ENCODE assay signal across 9 mouse cellular contexts in genomic region chr2:3134580-3135296, GRCm38 (mm10). TPM values are rescaled to one million over a fixed set of nuclear protein-coding genes. Genes with fewer than 3 reads are reported as not detected.
DNase-seq lines count a peak whose midpoint lies in the region; ATAC-seq lines count a peak whose summit lies in the region.
"Had no signal": no experiment of that assay in that cellular context is flagged by ENCODE, and none has a peak within 500 bp of the region (broad histone marks: within the 10 kb centered on the region; RNA-seq: fewer than 3 reads in every experiment).

No protein-coding gene starts in this region.

- no peak for DNase-seq in heart, adult 11 months
- peak; percentile 28 for DNase-seq in hindbrain, embryonic 11.5 days (ENCODE audit: low spot score)
- peak; percentile 84 to 92 for DNase-seq in kidney, postnatal 36 days
- DNase-seq in retina, embryonic 14.5 days (ENCODE audit: low spot score): peak; percentile 45
- DNase-seq in thymus, postnatal 25 days: no peak
- DNase-seq in right cerebral cortex, adult 18-20 months: no peak

- no peaks in the 10 kb centered on the region for H3K27me3 ChIP-seq in heart, embryonic 13.5 days (replicated peaks)
- no peaks in the 10 kb centered on the region for H3K27me3 ChIP-seq in hindbrain, embryonic 11.5 days (ENCODE audit: control insufficient read depth, insufficient read depth, low read length)
- H3K27me3 ChIP-seq: CH12.LX had no signal

- H3K4me3 ChIP-seq in heart, embryonic 13.5 days: no peak overlapping the region
- H3K4me3 ChIP-seq in hindbrain, embryonic 11.5 days (ENCODE audit: low read depth, low read length): no peak overlapping the region

- H3K36me3 ChIP-seq in heart, embryonic 13.5 days: no peaks in the 10 kb centered on the region
- no peaks in the 10 kb centered on the region for H3K36me3 ChIP-seq in hindbrain, embryonic 11.5 days (ENCODE audit: control insufficient read depth, insufficient read depth, low read length)

- H3K4me1 ChIP-seq in heart, embryonic 13.5 days: peaks cover 54% of the 10 kb centered on the region
- peaks cover 3% of the 10 kb centered on the region; the same call in 1 of the 2 replicates for H3K4me1 ChIP-seq in hindbrain, embryonic 11.5 days (replicated peaks; ENCODE audit: control insufficient read depth, insufficient read depth, low read length)

- no peak for ATAC-seq in heart, embryonic 13.5 days (ENCODE audit: extremely low read depth, insufficient number of reproducible peaks, low FRiP score, low TSS enrichment)
- peak; percentile 43 for ATAC-seq in hindbrain, embryonic 11.5 days (ENCODE audit: low FRiP score)
- ATAC-seq in CD4-positive, CD25-positive, alpha-beta regulatory T cell, adult 4 months: no peak

- peak overlapping the region; percentile 36 for H3K27ac ChIP-seq in heart, embryonic 13.5 days (replicated peaks)
- H3K27ac ChIP-seq in hindbrain, embryonic 11.5 days (ENCODE audit: low read depth, low read length): peak overlapping the region; percentile 56

- no peaks in the 10 kb centered on the region for H3K9me3 ChIP-seq in heart, embryonic 13.5 days
- H3K9me3 ChIP-seq in hindbrain, embryonic 11.5 days (ENCODE audit: control insufficient read depth, low read length): no peaks in the 10 kb centered on the region

- WGBS in heart, embryonic 13.5 days: 48% methylated on average over 12 of the region's 12 CpGs
- 32% methylated on average over 12 of the region's 12 CpGs for WGBS in hindbrain, embryonic 11.5 days

- peak overlapping the region; percentile 12; the same call in 1 of the 2 replicates for H3K4me2 ChIP-seq in heart, embryonic 13.5 days
- no peak overlapping the region for H3K4me2 ChIP-seq in hindbrain, embryonic 11.5 days (replicated peaks; ENCODE audit: low read depth, low read length)

- H3K9ac ChIP-seq in heart, embryonic 13.5 days: no peak overlapping the region
- no peak overlapping the region for H3K9ac ChIP-seq in hindbrain, embryonic 11.5 days (ENCODE audit: low read depth, low read length)

RNA-seq across cellular contexts. Expression of gene Fam171a1, which starts 20.7 kb away (rescaled TPM):
- polyA plus RNA-seq in heart, embryonic 13.5 days (2015; fragmentation: Nextera tagmentation; extraction: Ambion mirVana): 23.5 and 23.7 TPM in 2 replicates
- 41.4 and 44.2 TPM in 2 replicates for polyA plus RNA-seq in hindbrain, embryonic 11.5 days (2014; fragmentation: Nextera tagmentation; extraction: Ambion mirVana)
- not detected for polyA plus RNA-seq in CD4-positive, CD25-positive, alpha-beta regulatory T cell, adult 4 months (2017; shearing (Covaris generic))

Comparison
In these comparisons a context has a peak if more than half of its experiments do, and no peak if none do; other contexts are left out.
1. DNase-seq: peak in hindbrain, embryonic 11.5 days (single experiment), kidney, postnatal 36 days (2 of 2) and retina, embryonic 14.5 days (single experiment); none in heart, adult 11 months (single experiment), thymus, postnatal 25 days (single experiment) and right cerebral cortex, adult 18-20 months (single experiment).
2. RNA of gene Fam171a1, which starts 20.7 kb away (polyA plus RNA-seq): 41.4 to 44.2 TPM in hindbrain, embryonic 11.5 days and 23.5 to 23.7 TPM in heart, embryonic 13.5 days; not detected in CD4-positive, CD25-positive, alpha-beta regulatory T cell, adult 4 months; every median in the first group is over 10 times any median in the second.